Mouse (Mus musculus) NIH3T3 (cell line): ENCODE measurements around the gene Acss2.

ENCODE experiments used
- DNase-seq: peaks from one replicate; pipeline ENCODE4 v3.0.0-alpha.2; 2012; ENCODE audit warnings: low read depth

Acss2 gene

GRCm38 (mm10) chr2:155629231-155629661, 111.5 kb downstream of the Acss2 start:
- DNase-seq: no peak

GRCm38 (mm10) chr2:155630153-155630552, 112.4 kb downstream of the Acss2 start:
- no peak for DNase-seq

- no peak for DNase-seq
These were observed 113.1 kb downstream of the Acss2 start for GRCm38 (mm10) chr2:155630590-155631416.

GRCm38 (mm10) chr2:155632138-155632936, 114.6 kb downstream of the Acss2 start:
- no peak for DNase-seq

GRCm38 (mm10) chr2:155633121-155633520, 115.4 kb downstream of the Acss2 start:
- no peak for DNase-seq

GRCm38 (mm10) chr2:155633731-155634130, 116.0 kb downstream of the Acss2 start:
- no peak for DNase-seq

- DNase-seq: no peak
These were observed 116.8 kb downstream of the Acss2 start for GRCm38 (mm10) chr2:155634562-155634961.
